ENCODE assay signal across 24 mouse cellular contexts in genomic region chr14:47645620-47646019, GRCm38 (mm10). TPM values are rescaled to one million over a fixed set of nuclear protein-coding genes. Genes with fewer than 3 reads are reported as not detected.
DNase-seq lines count a peak whose midpoint lies in the region; ATAC-seq and TF ChIP-seq lines count a peak whose summit lies in the region.
"Had no signal": no experiment of that assay in that cellular context is flagged by ENCODE, and none has a peak within 500 bp of the region (broad histone marks: within the 10 kb centered on the region; RNA-seq: fewer than 3 reads in every experiment).

No protein-coding gene starts in this region.

- 62% methylated on average over 7 of the region's 7 CpGs for WGBS in heart, embryonic 11.5 days (ENCODE audit: insufficient replicate concordance)
- WGBS in midbrain, postnatal 0 days, result 61% methylated on average over 7 of the region's 7 CpGs

- peak overlapping the region; percentile 18; the same call in 1 of the 2 replicates for H3K9ac ChIP-seq in ES-E14 (ENCODE audit: insufficient read depth, low read depth, low read length, poor library complexity, severe bottlenecking)
- no peak overlapping the region for H3K9ac ChIP-seq in heart, embryonic 11.5 days (ENCODE audit: low read depth, low read length)
- H3K9ac ChIP-seq in midbrain, postnatal 0 days (replicated peaks; ENCODE audit: low read length, poor library complexity, severe bottlenecking), result no peak overlapping the region
- H3K9ac ChIP-seq: embryonic facial prominence, embryonic 13.5 days; embryonic facial prominence, embryonic 15.5 days; forebrain, embryonic 12.5 days had no signal

- H3K9me3 ChIP-seq in E14TG2a.4 (ENCODE audit: low read length) (no peaks in the 10 kb centered on the region), ES-E14 (ENCODE audit: control insufficient read depth, insufficient read depth, low read depth, low read length) (no peaks in the 10 kb centered on the region)
- H3K9me3 ChIP-seq in heart, embryonic 11.5 days (replicated peaks; ENCODE audit: control insufficient read depth, low read length), result no peaks in the 10 kb centered on the region
- H3K9me3 ChIP-seq in midbrain, postnatal 0 days (ENCODE audit: low read length), result no peaks in the 10 kb centered on the region
- H3K9me3 ChIP-seq: embryonic facial prominence, embryonic 13.5 days; embryonic facial prominence, embryonic 15.5 days; forebrain, embryonic 10.5 days; forebrain, embryonic 12.5 days had no signal

- TF ChIP-seq CTCF in C2C12 (IDR thresholded peaks at IDR 0.05; ENCODE audit: control insufficient read depth, insufficient read depth, insufficient read length), result no peak
- no peak for TF ChIP-seq CTCF in E14TG2a.4 (conservative IDR thresholded peaks at IDR 0.05; ENCODE audit: low read length)
- no peak for TF ChIP-seq CTCF in midbrain, postnatal 0 days (IDR thresholded peaks at IDR 0.05)

- peaks cover 12% of the 10 kb centered on the region for H3K79me3 ChIP-seq in C2C12 (ENCODE audit: low read depth)

- H3K36me3 ChIP-seq in C2C12 (ENCODE audit: control insufficient read depth, insufficient read depth) (no peaks in the 10 kb centered on the region), E14TG2a.4 (ENCODE audit: insufficient read depth, low read length) (no peaks in the 10 kb centered on the region), ES-E14 (ENCODE audit: control insufficient read depth, insufficient read depth, low read length, poor library complexity, severe bottlenecking) (no peaks in the 10 kb centered on the region)
- H3K36me3 ChIP-seq in heart, embryonic 11.5 days (ENCODE audit: control insufficient read depth, insufficient read depth, low read length), result no peaks in the 10 kb centered on the region
- H3K36me3 ChIP-seq in midbrain, postnatal 0 days (ENCODE audit: insufficient read depth, low read length), result no peaks in the 10 kb centered on the region
- H3K36me3 ChIP-seq: embryonic facial prominence, embryonic 13.5 days; embryonic facial prominence, embryonic 15.5 days; forebrain, embryonic 10.5 days; forebrain, embryonic 12.5 days had no signal

- H3K4me3 ChIP-seq in C2C12 (ENCODE audit: insufficient read depth, poor library complexity, severe bottlenecking), result no peak overlapping the region
- 0 out of 2 replicates have a peak overlapping the region, but pooled peaks have one; percentile 20 for H3K4me3 ChIP-seq in E14TG2a.4 (replicated peaks; ENCODE audit: low read length)
- H3K4me3 ChIP-seq in ES-E14 (ENCODE audit: insufficient read depth in 1 of 2, low read depth in 1 of 2, low read length in 2 of 2, poor library complexity in 1 of 2, severe bottlenecking in 1 of 2), result no peak overlapping the region
- no peak overlapping the region for H3K4me3 ChIP-seq in heart, embryonic 11.5 days (ENCODE audit: low read depth, low read length)
- no peak overlapping the region for H3K4me3 ChIP-seq in midbrain, postnatal 0 days (ENCODE audit: low read depth, low read length)
- H3K4me3 ChIP-seq: embryonic facial prominence, embryonic 13.5 days; embryonic facial prominence, embryonic 15.5 days; erythroblast, embryonic 14.5 days; forebrain, embryonic 10.5 days; forebrain, embryonic 12.5 days had no signal

- H3K79me2 ChIP-seq in C2C12 (ENCODE audit: control insufficient read depth, insufficient read depth), result peaks cover 15% of the 10 kb centered on the region

- in situ Hi-C loops in ES-E14 (cut with MboI; ENCODE audit: low sequenced_read_pairs in 2 of 2, unreplicated experiment in 2 of 2), result no loop called here

- peak overlapping the region; percentile 95; the same call in 1 of the 2 replicates for H3K27ac ChIP-seq in ES-E14 (ENCODE audit: insufficient read depth, low read depth, low read length, poor library complexity, severe bottlenecking)
- no peak overlapping the region for H3K27ac ChIP-seq in heart, embryonic 11.5 days (ENCODE audit: low read depth, low read length)
- H3K27ac ChIP-seq in midbrain, postnatal 0 days (ENCODE audit: low read depth, low read length), result no peak overlapping the region
- H3K27ac ChIP-seq: embryonic facial prominence, embryonic 13.5 days; embryonic facial prominence, embryonic 15.5 days; forebrain, embryonic 10.5 days; forebrain, embryonic 12.5 days had no signal

- DNase-seq in ES-E14 (ENCODE audit: low read depth, low spot score) (no peak), R1 (ENCODE audit: low read depth, low spot score) (peak; percentile 78)
- no peak for DNase-seq in right cerebral cortex, adult 18-20 months
- no peak for DNase-seq in layer of hippocampus, adult 9-11 months
- no peak for DNase-seq in midbrain, postnatal 0 days (ENCODE audit: low spot score)
- DNase-seq: adrenal gland, adult 8-10 months; B cell, adult 2 months; cerebellum, adult 11-12 months; cerebellum, adult 2 months; cerebellum, adult 9-10 months; cerebellum, postnatal 10 days; cerebellum, postnatal 25 days had no signal

- no peaks in the 10 kb centered on the region for H3K27me3 ChIP-seq in C2C12 (ENCODE audit: control insufficient read depth, insufficient read depth, insufficient read length)
- H3K27me3 ChIP-seq in E14TG2a.4 (ENCODE audit: insufficient read depth, low read length), result no peaks in the 10 kb centered on the region
- H3K27me3 ChIP-seq in heart, embryonic 11.5 days (ENCODE audit: control insufficient read depth, insufficient read depth, low read length), result no peaks in the 10 kb centered on the region
- no peaks in the 10 kb centered on the region for H3K27me3 ChIP-seq in midbrain, postnatal 0 days (ENCODE audit: insufficient read depth, low read length)
- H3K27me3 ChIP-seq: embryonic facial prominence, embryonic 13.5 days; embryonic facial prominence, embryonic 15.5 days; Patski had no signal

- H3K4me2 ChIP-seq in heart, embryonic 11.5 days, result no peak overlapping the region
- no peak overlapping the region for H3K4me2 ChIP-seq in midbrain, postnatal 0 days (ENCODE audit: low read depth, low read length, poor library complexity, severe bottlenecking)
- H3K4me2 ChIP-seq: embryonic facial prominence, embryonic 13.5 days; embryonic facial prominence, embryonic 15.5 days; forebrain, embryonic 12.5 days had no signal

- no peak overlapping the region for H3ac ChIP-seq in C2C12 (ENCODE audit: control insufficient read depth, insufficient read length, low read depth)

- H3K4me1 ChIP-seq in E14TG2a.4 (replicated peaks; ENCODE audit: low read depth, low read length), result peaks cover 35% of the 10 kb centered on the region
- H3K4me1 ChIP-seq in ES-E14 (ENCODE audit: control insufficient read depth in 2 of 2, insufficient read depth in 2 of 2, low read length in 2 of 2, poor library complexity in 1 of 2), result peaks cover 8 to 11% of the 10 kb centered on the region in 2 experiments; a peak in 3 of 4 replicates
- peaks cover 5% of the 10 kb centered on the region; the same call in 1 of the 2 replicates for H3K4me1 ChIP-seq in heart, embryonic 11.5 days (ENCODE audit: control insufficient read depth, insufficient read depth, low read length)
- 0 out of 2 replicates have a peak, but pooled peaks cover 3% of the 10 kb centered on the region for H3K4me1 ChIP-seq in midbrain, postnatal 0 days (ENCODE audit: insufficient read depth, low read length)

- no peak for ATAC-seq in heart, embryonic 11.5 days (replicated peaks; ENCODE audit: insufficient number of reproducible peaks, low FRiP score, low TSS enrichment)
- ATAC-seq in midbrain, postnatal 0 days (ENCODE audit: low FRiP score), result no peak
- ATAC-seq: activated CD4-positive, CD25-positive, alpha-beta regulatory T cell, adult 4 months; forebrain, embryonic 14.5 days; forebrain, embryonic 16.5 days; Patski had no signal

TF ChIP-seq in C2C12, 6 proteins besides CTCF, POLR2A, EP300 and RAD21:
- no peak for TF ChIP-seq MAX (IDR thresholded peaks at IDR 0.05)
- TF ChIP-seq USF1 (IDR thresholded peaks at IDR 0.05; ENCODE audit: low read depth), result peak; percentile 56

TF ChIP-seq in ES-E14, 5 proteins besides CTCF, POLR2A, EP300 and RAD21:
- no peak for TF ChIP-seq MAFK (IDR thresholded peaks at IDR 0.05; ENCODE audit: insufficient read depth, low read depth, low read length)
- no peak for TF ChIP-seq CHD2 (IDR thresholded peaks at IDR 0.05; ENCODE audit: low read depth, low read length)
- TF ChIP-seq ZC3H11A (IDR thresholded peaks at IDR 0.05; ENCODE audit: borderline replicate concordance, low read depth, low read length), result no peak
- no peak for TF ChIP-seq ZNF384 (IDR thresholded peaks at IDR 0.05; ENCODE audit: low read depth, low read length)
- TF ChIP-seq HCFC1 (IDR thresholded peaks at IDR 0.05; ENCODE audit: borderline replicate concordance, insufficient read depth, low read length), result no peak
TF ChIP-seq in ES-E14: peak in this region for 0.

RNA-seq across cellular contexts. Expression of gene Ktn1, which starts 2.6 kb away (rescaled TPM):
- 14.8 TPM for polyA plus RNA-seq in C2C12 (2012; fragmentation: generic; extraction: Trizol)
- total RNA-seq in ES-E14 (2012; rRNA removed), result 87.6 and 155 TPM in 2 replicates
- polyA plus RNA-seq in heart, embryonic 11.5 days (2014; fragmentation: Nextera tagmentation; extraction: Ambion mirVana), result 96.6 and 105 TPM in 2 replicates
- 31.1 and 50.6 TPM in 2 replicates for total RNA-seq in midbrain, postnatal 0 days (2014; rRNA removed)
- polyA plus RNA-seq in midbrain, postnatal 0 days (2015; fragmentation: Nextera tagmentation; extraction: Ambion mirVana), result 55.1 and 69.0 TPM in 2 replicates
